Mouse (Mus musculus): Measurements from ENCODE around the gene Ccz1.
"Not testable (repeated sequence)": the region's sequence is repeated elsewhere in the genome, so short reads cannot be mapped to it uniquely, and the experiment has no call there.

Ccz1 gene

DNA sequence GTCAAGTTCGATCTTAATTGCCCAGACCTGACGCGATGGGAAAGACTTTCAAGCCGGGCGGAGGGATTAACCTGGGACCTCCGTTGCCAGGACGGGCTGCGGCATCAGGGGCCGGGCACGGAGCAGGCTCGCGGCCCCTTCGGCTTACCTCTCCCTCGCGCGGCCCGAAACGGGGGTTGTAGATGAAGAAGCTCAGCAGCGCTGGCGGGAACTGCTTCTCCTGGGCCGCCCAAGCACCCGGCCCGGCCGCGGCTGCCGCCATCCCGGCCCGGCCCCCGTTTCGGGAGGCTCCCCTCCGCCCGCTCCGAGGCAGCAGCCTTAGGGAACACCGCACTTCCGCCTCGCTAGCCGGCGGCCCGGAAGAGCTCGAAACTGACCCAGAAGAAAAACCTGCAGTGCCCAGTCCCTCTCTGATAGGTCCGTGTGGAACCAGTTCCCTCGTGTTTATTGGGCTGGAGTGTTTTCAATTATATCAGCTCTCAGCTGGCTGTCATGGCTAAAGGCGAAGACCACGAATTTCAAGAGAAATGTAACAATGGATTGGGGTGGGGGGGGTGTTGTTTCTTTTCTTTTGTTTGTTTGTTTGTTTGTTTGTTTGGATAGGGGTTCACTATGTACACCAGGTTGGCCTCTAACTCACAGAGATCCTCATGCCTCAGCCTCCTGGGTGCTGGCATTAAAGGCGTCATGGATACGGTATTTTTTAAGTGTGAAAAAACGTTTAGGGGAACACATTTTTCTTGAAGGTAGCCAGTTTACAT lies at the start of gene Ccz1:
Gene Ccz1 (minus strand): TSS at position 327 of the 761 bp plus-strand sequence.
- DNase-seq (ENCODE audit: low spot score in 2 of 2): peak; percentile 60 to 65

DNA sequence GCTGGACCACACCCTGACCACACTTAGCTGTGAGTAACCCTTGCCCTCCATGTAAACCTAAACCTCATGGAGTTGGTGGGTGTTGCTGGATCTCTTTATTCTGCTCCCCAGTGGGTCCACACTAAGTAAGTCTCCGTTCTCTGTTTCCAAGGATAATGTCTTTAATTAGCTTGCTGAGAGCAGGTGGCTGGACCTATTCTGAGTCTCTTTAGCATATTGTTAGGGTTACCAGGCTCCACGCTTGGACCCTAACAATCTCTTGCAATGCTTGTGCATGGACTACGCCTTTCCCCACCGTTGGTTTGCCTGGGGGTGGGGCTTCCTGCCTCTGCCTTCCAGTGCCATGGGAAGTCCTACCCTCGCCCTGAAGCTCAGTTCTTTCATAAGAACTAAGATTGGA lies 49.4 kb upstream of the Ccz1 start:
- no peak for DNase-seq (ENCODE audit: low spot score in 2 of 2)

DNA sequence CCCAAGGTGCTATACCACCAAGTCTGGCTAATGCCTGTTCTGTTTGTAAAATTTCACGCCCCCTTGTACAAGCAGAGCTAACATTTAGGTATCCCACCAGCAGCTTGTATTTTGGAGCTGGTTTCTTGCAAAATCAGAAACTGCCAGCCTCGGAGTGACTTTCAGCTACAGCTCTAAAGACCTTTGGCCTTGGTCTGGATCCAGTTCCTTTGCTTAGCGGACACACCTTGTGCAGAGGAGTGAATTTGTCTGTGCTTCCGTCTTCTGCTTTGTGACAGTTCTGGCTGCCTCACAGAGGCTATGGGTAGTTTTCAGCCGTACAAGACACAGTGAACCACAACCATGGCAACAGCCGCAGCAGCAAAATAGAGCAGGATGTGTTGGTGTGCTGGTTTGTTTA lies 39.7 kb upstream of the Ccz1 start:
- no peak for DNase-seq (ENCODE audit: low spot score in 2 of 2)

DNA sequence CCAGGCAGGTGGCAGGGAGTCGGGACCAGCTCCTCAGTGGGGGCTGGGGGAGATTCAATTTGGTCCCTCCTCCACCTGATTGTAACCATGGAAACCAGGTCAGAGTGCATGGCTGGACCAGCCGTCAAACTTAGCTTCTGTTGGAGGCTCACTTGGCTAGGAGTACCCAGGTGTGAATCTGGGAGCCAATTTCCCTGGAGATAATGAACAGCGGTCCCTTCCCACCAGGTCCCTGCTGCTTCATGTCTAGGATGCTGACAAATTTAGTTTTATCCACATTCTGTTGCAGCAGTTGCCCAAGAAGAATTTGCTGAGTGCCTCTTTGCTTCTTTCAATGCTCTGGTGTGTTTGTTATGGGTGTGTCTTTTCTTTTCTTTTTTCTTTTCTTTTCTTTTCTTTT lies 38.8 kb upstream of the Ccz1 start:
- no peak for DNase-seq (ENCODE audit: low spot score in 2 of 2)

DNA sequence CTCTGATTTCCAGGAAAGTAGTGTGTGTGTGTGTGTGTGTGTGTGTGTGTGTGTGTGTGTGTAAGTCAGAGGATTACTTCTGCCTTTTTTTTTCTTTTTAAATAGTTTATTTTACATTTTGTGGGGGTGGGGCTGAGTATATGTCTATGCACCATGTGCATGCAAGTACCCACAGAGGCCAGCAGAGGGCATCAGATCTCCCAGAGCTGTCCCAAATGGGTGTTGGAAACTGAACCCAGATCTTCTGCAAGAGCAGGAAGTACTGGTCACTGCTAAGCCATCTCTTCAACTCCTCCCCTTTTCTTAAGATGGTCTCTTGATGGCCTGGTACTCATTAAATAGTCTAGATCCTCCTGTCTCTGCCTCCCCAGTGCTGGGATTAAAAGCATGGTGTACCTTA lies 36.6 kb upstream of the Ccz1 start:
- DNase-seq (ENCODE audit: low spot score in 2 of 2): no peak

DNA sequence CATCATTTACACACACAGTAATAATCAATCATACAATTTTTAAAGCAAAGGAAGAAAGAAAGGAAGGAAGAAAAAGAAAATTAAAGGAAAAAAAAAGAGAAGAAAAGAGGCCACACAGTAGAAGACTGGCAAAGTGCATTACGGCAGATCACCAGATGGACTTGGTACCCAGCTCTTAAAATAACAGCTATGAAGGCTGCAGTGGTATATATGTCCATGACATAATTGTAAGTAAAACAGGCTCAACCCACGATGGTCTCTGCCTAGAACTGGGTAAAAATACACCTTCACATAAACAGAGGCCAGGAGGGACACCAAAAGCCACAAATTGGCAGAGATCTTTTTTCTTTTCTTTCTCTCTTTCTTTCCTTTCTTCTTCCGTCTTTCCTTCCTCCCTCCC lies 35.2 kb upstream of the Ccz1 start:
- no peak for DNase-seq (ENCODE audit: low spot score in 2 of 2)

DNA sequence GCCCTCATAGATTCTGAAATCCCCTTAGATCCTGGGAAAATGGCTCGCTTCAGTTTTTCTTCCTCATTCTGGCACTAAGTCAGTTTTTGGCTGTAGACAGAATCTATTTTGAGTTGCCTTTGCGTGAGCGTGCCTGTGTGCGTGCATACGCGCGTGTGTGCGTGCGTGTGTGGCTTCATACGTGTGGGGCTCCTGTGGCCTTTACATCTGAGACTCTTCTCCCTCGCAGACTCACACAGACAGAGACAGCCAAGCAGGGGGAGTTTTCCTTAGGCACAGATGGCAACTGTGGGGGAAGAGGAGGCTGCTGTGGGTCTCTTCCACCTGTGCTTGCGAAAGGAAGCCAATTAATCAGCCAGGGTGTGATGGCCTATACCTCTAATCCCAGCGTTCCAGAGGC lies 32.6 kb upstream of the Ccz1 start:
- DNase-seq (ENCODE audit: low spot score in 2 of 2): peak; percentile 49 to 60

DNA sequence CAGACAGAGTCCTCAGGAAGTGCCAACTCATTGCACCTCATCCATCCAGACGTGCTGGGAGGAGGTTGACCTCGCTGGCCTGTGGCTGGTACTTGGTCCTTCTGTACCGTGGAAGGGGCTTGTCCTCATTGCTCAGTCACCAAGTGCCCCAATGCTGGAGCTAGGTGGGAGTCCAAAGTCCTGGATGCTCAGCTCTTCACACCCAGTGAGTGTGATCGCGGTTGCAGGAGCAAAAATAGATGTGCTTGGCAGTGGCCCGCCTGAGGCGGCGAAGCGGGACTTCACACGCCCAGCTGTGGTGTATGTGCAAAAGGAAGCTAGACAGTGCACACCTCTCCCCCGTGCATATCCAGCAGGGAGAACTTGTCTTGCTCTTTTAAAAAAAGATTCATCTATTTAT lies 28.5 kb upstream of the Ccz1 start:
- DNase-seq (ENCODE audit: low spot score in 2 of 2): no peak

DNA sequence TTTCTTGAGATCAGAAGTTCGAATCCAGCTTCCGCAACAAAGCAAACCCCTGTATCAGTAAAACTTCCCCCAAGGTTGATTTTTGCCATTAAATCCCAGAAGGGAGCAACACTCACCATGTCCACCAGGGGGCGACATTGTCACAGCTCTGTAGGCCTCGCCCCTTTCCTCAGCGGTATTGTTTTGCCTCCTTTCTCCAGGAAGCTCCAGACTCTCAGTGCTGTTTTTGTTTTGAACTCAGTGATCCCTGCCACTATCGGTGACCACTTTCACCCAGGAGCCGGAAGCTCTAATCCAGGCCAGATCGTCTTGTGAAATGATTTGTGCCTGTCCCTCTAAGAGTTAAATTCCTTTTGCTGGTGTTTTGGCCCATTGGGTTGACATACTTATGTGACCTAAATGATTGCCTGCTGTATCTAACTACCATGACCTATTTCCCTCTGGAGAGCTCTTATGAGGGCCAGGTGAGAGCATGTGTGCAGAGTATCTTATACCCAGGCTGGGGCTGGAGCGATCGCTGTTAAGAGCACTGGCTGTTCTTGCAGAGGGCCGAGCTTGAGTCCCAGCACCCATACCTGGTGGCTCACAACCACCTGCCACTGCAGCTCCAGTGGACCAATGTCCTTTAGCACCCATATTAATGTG lies 26.2 kb upstream of the Ccz1 start:
- DNase-seq (ENCODE audit: low spot score in 2 of 2): peak; percentile 39 to 59

DNA sequence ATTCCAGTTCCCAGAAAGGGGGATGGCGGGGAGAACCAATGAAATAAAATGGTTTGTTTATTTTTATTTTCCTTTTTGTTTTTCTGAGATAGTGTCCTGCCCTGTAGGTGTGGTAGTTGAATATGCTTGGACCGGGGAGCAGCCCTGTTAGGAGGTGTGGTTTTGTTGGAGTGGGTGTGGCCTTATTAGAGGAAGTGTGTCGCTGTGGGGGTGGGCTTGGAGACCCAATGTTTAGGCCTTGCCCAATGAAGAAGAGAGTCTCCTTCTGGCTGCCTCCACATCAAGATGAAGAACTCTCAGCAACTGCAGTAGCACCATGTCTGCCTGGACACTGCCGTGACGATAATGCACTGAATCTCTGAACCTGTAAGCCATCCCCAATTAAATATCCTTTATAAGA lies 25.2 kb upstream of the Ccz1 start:
- DNase-seq (ENCODE audit: low spot score in 2 of 2): no peak

DNA sequence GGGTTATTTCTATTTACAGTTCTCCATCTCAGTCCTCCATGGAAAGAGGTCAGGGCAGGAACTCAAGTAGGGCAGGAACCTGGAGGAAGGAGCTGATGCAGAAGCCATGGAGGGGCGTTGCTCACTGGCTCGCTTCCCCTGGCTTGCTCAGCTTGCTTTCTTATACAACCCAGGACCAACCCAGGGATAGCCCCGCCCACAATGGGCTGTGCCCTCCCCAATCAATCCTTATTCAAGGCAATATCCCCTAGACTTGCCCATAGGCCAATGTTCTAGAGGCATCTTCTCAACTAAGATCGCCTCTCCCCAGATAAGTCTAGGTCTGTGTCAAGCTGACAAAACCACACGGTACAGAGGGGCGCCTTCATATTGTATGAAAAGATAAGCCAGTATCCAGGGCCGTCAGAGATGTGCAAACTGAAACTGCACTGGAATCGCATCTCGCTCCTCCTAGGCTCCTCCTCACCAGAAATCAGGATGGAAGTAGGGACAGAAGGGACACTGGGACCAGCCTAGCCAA lies 24.5 kb upstream of the Ccz1 start:
- no peak for DNase-seq (ENCODE audit: low spot score in 2 of 2)

DNA sequence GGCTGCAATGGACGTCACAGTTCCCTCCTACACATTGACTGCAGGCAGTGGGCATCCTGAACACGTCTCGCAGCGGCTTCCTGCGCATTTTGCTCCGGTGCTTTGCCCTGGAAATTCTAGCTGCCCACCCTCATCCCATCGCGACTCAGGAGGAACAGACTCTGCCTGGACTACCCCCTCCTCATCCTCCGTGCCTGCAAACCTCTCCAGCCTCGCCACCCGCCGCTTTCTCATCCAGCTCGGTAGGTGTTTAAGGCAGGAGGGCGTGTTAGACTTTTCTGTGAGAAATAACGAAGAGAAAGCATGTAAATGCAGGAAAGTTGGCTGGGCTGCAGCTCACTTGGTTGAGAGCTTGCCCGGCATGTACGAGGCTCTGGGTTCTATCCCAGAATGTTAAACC lies 22.3 kb upstream of the Ccz1 start:
- peak in 1 of 2 experiments; percentile 48 for DNase-seq (ENCODE audit: low spot score in 2 of 2)

DNA sequence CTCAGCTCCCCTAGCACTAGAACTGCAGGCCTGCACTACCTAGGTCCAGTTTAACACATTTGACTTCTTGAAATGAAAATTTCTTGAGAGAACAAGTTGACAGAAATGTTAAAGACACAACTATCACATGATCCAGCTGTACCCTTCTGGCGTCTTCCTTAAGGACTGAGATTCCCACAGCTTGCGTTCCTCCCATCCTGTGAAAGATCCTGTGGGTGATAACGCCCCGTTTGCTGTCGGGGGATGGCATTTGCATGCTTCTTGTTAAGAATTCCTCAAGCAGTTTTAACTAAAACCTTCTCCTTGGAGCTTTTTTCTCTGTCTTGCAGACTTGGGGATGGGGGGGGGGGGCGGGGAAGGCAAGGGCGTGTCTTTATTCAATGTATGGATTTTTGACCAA lies 19.9 kb upstream of the Ccz1 start:
- DNase-seq (ENCODE audit: low spot score in 2 of 2): peak; percentile 30 to 37

DNA sequence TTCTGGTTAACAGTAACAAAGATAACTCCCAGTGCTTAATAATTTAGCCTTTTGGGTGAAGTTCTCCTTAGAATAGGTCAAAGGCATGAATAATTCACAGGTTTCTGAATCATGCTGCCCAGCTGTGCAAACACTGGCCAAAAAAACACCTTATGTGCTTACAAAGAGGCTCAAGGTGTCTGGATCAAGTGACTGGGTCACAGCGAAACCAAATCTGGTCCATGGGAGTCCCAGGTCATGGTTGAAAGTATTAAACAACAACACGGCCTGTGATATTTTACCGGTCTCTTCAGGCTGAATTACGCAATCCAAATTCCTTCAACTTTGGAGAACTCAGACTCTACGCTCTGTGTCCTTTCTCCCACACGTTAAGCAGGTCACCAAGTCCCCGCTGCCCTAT lies 17.8 kb upstream of the Ccz1 start:
- DNase-seq (ENCODE audit: low spot score in 2 of 2): no peak

DNA sequence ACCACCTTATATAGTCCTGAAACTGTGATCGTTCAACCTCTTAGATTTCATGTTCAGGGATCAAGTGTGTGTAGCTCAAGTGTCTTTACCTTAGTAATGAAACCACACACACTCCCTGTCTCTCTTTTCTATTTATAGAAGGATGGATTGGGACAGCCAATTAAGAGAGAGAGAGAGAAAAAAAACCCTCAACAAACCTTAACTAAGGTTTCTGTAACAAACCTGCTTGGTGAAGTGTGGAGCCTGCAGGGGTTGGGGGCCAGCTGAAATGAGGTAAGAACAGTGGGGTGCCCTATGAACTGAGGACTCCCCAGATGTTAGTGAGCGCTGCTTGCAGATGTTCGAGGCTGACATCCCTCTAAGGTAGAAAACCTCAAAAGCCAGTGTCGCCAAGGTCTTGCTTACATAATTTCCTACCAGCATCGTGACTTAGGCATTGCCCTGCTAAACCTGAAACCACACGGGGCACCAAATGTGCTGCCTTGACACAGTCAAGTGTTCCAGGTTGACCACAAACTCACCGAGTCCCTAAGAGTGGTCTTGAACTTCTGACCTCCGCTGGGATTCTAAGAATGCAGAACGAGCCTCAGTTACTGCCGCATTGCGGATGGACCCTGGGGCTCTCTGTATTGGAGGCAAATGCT lies 12.1 kb upstream of the Ccz1 start, which contains the start of gene Ocm:
Gene Ocm (minus strand): TSS at position 51 of the 644 bp plus-strand sequence.
- no peak for DNase-seq (ENCODE audit: low spot score in 2 of 2)

DNA sequence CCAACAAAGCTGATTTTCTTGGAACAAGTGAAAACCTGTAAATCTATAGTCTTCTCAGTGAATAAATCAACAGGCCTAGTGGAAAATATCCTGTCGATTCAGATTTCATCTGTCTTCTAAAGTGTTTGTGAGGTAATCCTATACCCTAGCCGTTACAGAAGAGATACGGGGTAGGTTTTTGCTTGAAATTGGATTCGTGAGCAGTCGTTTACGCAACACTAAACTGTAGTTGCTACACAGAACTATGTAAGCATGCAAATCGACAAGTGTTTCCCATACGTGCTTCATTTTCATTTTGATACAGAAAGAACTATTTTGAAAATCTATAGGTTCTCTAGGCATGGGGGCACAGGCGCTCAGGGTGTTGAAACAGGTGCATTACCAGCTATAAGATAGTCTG lies 1.2 kb upstream of the Ccz1 start:
- no peak for DNase-seq (ENCODE audit: low spot score in 2 of 2)

DNA sequence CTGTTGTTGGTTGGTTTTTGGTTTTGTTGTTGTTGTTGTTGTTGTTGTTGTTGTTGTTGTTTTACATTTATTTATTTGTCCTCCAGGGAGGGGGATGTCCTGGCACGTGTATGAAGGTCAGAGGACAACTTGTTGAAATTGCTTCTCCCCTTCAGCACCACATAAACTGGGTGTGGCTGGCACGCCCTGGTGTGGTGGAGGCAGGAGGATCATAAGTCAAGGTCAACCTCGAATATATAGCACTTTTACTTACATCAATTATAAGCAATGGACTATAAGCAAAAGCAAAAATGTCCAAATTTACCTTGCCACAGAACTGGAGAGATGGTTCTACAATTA lies 604 bp upstream of the Ccz1 start:
- DNase-seq (ENCODE audit: low spot score in 2 of 2): no peak

DNA sequence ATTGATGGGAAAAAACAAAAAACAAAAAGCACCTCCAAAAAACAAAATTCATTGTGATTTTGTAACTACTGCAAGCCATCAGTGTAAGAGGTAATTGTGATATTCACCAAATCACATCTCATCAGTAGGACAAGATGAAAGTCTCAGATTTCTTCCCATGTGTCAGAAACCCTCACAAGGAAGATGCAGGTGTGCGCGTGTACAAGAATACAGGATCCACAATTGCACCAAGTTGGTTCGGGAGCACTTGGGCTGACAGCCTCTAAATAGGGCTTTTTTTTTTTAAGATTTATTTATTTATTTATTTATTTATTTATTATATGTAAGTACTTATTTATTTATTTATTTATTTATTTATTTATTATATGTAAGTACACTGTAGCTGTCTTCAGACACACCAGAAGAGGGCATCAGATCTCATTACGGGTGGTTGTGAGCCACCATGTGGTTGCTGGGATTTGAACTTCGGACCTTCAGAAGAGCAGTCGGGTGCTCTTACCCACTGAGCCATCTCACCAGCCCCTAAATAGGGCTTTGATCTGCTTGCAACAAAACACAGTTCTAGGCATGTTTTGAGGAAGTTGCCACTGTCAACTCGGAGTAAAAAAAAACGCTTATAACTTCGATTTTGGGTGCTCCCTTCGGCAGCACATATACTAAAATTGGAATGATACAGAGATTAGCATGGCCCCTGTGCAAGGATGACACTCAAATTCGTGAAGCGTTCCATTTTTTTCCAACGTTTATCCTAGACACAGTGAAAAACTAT lies 1.1 kb downstream of the Ccz1 start:
- DNase-seq (ENCODE audit: low spot score in 2 of 2): not testable (repeated sequence)

DNA sequence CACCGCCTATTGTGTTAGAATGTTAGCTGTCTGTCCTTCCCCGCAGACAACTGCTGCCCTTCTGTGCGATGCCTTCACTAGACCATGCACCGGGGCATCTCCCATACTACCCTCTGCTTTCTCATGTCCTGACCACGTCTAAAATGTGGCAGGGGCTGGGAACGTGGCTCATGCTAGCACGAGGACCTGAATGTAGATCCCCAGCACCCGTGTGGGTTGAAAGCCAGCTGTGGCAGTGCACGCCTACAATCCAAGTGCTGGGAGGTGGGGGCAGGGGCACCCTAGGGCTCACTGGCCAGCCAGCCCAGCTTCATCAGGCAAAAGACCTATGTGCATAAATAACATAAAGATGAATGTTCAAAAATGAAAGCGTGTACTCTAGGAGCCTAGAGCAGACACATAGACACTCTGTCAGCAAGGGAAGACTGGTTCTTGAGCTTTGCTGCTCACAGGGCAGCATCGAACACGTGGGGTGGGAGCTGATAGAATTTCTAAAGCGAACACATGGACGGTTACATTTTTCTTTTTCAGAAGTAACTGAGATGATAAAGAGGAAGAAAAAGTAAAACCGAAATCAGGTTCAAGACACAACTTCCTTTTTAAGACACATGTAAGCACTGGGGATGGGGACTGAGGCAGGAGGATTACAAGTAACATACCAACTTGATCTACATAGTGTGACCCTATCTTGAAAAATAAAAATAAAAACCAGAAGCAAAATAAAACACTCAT lies 12.1 kb downstream of the Ccz1 start:
- no peak for DNase-seq (ENCODE audit: low spot score in 2 of 2)

DNA sequence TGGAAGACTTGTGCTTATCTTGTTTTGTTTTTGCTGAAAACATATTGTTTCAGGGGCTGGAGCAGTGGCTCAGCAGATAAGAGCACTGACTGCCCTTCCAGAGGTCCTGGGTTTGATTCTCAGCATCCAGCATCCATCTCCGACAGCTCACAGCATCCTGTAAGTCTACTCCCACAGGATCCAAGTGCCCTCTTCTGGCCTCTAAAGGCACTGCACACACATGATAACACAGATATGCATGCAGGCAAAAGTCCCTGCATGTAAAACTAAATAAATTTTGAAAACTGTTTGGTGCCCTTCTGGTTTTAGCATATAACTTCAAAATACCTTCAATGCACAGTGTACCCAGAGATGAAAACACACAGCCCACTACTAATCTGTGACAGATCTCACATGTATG lies 15.3 kb downstream of the Ccz1 start:
- no peak for DNase-seq (ENCODE audit: low spot score in 2 of 2)

DNA sequence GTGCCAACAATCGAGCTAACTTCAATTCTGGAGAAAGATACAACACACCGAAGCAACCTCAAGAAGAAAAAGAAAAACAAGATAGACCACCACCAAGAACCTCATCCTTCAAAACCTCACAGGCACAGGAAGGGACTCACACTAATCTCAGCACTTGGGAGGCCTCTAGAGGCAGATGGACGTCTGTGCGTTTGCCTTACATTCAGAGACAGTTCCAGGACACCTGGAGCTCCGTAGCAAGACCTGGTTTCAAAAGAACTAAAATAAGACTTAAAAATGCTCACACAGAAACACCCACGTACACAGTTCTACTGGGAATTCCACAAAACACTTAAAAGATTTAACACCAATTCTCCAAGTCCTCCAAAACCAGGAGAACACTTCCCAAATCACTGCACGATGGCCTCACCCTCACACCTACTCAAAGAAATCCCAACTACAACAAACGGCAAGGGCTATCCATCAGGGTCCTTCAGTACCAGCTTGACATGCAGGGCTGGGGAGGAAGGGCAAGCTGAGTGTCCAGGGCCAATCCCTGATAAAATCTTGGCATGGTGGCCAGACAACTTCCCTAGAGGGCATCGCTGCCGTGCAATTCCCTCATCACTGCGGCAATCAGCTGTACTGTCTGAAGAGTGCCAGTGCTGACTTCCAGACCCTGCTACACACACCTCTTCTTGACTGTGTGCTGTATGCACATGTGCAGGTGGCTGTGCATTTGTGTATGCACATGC lies 19.9 kb downstream of the Ccz1 start:
- DNase-seq (ENCODE audit: low spot score in 2 of 2): no peak

Data from right cerebral cortex, postnatal 36 days (tissue).